Mouse (Mus musculus) heart, postnatal 0 days (tissue): ENCODE measurements at regions not wholly inside any gene's neighbourhood (a gene's known extent, or its start where the extent isn't known, plus 50 kb on each side); places are given as distances from the start of the nearest gene placed in this dataset.

Source experiments
- CTCF ChIP-seq: IDR thresholded peaks from 2 replicates; pipeline ENCODE4 v1.5.1; 2016; ENCODE audit warnings: antibody characterized with exemption, control low read depth, low read depth
- EP300 ChIP-seq: IDR thresholded peaks from 2 replicates; pipeline ENCODE4 v1.6.1; 2016; ENCODE audit warnings: antibody characterized with exemption, low read depth

- TF ChIP-seq CTCF (no peak), EP300 (no peak)
These were observed 189.2 kb upstream of the Ipo5 start for GRCm38 (mm10) chr14:120721593-120722461.
